Mouse (Mus musculus) induced T-regulatory cell, adult 2 months (primary cell): ENCODE data around the gene Klhdc9.
"Not testable (repeated sequence)": the region's sequence is repeated elsewhere in the genome, so short reads cannot be mapped to it uniquely, and the experiment has no call there.

ENCODE experiments used
- DNase-seq: peaks from one replicate; pipeline ENCODE4 v3.0.0-alpha.2; 2012; ENCODE audit warnings: low read depth

Klhdc9 gene

DNA sequence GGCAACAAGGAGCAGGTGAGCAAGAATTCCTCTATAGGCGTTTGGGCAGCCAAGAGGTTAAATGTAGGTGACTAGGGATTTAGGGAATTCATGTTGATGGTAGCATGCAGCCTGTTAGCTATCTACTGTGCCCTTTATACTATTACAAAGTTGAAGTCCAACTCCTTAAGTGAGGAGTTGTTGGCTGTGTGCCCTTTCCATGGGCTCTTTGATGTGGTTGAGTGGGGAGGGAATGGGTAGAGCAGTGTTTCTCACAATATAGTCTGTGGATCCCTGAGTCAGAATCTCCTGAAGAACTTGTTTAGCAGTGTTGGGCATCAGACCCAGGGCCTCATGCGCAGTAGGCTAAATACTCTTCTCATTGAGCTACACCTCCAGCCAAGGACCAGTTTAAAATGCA, 3.8 kb downstream of the Klhdc9 start:
- no peak for DNase-seq

DNA sequence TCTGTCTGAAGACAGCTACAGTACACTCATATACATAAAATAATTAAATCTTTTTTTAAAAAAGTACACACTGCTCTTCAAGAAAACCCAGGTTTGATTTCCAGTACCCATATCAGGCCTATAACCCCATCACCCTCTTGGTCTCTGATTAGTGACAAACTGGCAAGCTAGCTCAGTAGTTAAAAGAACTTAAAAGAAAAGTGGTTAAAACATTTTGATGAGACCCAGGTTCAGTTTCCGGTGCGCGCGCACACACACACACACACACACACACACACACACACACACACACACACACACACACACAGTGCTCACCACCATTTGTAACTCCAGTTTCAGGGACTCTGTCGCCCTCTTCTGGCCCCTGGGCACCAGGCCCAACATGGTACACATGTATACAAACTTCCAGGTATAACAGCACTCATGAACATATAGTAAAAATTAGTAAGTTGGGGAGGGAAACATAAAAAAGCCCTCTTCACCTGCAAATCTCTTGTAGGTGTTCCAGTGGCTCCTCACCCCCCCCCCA, 4.7 kb downstream of the Klhdc9 start:
- DNase-seq, result peak; percentile 88

DNA sequence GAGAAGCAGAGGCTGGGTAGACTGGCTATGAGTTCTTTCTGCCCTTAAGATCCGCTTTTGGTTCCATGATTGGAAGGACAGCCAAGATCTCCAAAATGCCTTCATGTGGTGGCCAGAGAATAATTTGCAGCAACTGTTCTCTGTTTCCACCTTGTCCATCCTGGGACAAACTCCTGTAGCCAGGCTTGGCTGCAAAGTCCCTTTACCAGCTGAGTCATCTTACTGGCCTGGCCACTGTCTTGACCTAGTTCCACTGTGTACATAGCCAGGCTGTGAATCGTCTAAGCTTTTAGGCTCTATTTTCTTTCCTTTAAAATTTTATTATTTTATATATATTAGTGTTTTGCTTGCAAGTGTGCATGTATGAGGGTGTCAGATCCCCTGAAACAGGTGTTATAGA, 11.4 kb downstream of the Klhdc9 start:
- DNase-seq, result no peak

DNA sequence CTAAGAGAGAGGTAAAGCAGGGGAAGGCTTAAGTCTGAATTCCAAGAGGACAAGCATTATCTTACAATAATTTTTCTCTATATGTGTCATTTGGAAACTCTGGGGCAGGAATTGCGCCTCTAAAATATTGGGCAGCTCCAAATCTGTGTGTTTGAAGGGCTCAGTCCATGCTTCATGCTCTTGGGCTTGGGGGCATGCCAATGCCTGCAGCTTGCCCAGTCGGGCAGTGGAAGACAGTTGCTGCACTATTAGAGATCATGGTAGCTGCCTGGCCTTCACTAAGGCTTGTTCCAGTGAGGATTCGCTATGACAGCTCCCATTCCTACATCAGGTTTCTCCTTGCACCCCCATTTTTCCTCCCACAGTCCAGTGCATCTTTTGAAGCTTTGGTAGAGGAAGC, 11.9 kb downstream of the Klhdc9 start:
- no peak for DNase-seq

- peak; percentile 58 for DNase-seq
These were observed 14.5 kb downstream of the Klhdc9 start for GRCm38 (mm10) chr1:171346095-171346450.

- peak; percentile 95 for DNase-seq
These were observed 15.1 kb downstream of the Klhdc9 start, which contains the start of the genes Nit1 and Pfdn2 for GRCm38 (mm10) chr1:171345225-171346094. Nit1 (minus strand) TSS chr1:171345646. Pfdn2 (plus strand) TSS chr1:171345670.

DNA sequence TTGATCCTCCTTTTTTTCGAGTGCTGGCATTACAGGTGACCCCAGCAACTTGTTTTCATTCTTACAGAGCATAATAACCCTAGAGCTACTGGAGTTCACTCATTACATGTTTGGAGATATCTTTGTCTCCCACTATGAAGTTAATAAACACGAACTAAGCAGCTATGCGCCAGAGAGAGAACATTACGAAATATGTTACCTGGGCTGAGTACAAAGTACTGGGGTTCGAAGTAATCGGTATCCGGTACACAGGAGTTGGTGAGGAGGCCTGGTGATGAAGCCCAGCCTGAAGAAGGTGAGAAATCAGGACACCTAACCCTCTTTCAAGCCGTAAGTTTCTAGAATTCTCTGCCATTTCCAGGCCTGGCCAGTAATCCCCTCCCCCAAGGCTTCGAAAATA, 15.9 kb downstream of the Klhdc9 start:
- no peak for DNase-seq

DNA sequence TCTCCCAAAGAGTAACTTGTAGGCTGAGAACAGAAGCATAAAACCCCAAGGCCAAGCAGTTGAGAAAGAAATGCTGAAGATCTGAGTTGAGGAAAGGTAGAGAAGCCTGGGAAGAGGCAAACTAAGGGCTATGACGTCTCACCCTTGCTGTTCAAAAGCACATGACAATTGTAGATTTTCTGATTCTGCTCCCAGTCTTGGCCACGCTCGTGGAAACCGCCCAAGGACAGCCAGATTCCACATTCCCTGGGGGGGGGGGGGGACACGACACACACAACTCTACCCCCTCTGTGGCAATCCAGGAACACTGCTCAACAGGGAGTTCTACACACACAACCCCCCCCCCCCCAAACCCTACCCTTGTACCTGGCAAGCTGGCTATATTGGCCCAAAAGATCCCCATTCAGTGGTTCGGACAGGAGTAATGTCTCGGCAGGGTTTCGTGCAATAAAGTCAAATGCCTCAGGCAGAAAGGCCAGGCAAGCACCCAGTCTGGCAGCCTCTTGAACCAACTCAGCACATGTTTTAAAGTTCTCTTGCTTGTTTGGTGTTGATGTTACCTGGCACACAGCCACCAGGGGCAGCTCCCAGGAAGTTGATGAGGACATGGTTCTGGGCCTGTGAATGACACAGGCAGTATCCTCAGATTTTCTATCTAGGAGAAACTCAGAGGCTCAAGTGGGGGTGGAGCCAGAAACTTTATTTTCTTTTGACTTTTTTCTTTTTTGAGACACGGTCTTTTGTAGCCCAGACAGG, 16.5 kb downstream of the Klhdc9 start:
- DNase-seq, result peak; percentile 46

DNA sequence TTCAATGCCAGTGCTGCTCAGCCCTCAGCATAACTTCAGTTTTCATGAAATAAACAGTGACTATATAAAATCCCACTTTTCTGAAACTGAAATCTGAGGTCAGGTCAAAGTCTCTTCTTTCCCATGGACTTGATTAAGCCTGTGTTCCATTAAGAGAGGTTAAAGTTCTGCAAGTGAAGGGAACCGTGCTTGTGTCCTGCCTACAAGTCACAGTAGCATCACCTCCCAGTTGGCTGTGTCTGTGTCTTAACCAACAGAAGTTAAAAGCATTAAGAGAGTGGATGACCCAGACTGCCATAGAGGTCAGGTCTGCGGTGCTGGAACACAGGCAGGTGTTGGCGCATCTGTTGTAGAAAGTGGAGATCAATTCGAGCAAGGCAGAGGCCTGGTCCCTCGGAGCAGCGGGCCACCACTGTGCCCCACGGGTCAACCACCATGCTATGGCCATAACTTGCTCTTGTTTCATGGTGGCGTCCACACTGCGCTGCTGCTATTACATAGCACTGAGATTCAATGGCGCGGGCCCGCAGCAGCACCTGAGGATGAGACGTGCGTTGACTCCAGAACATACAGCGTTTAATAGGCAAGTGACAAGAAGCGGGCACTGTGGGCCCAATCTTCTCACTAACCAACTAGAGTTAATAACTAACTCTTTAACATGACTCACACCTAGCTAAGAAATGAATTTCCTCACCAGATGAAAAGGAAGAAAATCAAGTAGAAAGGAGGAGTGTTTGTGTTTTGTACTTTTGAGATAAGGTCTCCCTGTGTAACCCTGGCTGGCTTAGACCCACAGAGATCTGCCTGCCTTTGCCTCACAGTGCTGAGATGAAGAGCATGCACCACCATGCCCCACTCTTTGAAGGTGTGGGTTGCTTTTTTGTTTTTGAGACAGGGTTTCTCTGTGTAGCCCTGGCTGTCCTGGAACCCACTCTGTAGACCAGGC, 18.1 kb downstream of the Klhdc9 start:
- no peak for DNase-seq

DNA sequence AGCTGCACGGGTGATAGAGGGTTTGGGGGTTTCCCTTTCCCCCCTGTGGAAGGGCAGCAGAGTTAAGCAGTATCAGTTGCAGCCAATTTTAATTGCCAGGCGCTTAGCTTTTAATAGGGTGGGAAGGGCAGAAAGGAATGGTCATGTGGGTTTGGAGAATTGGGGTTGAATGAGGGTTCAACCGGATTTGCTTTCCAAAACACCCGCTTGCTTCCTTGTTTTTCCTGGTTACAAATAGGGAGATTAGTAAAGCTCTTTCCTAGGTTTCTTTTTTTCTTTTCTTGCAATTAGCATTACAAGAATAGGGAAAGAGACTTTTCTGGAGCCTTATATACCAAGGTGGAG, 30.4 kb downstream of the Klhdc9 start:
- peak; percentile 58 for DNase-seq

GRCm38 (mm10) chr1:171329433-171330215, 31.0 kb downstream of the Klhdc9 start:
- no peak for DNase-seq

DNA sequence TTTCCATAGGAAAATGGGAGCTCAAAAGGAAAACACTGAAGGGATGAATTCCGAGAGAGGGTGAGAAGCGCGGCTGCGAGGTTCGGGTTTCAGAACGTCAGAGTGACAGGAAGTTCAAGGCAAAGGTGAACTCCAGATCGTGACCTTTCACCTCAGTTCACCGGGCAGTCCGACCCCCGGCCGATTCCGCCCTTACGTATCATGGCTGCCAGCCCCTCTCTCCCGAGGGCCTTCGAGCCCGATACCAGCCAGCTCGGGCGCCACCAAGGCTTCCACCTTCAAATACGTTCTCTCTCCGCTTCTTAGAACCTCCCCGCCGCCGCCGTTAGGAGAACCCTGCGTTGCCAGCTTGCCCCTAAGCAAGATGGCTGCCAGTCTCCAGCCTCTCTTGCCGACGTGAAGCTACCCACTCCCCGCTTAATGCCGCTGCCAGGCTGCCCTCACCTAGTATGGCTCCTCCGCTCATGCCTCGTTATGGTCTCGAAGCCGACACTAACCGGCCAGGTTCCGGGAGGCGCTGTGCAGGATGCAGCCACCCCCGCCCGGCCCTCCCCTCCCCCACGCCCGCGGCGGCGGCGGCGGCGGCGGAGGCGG, 31.7 kb downstream of the Klhdc9 start, which contains the start of gene Dedd:
Gene Dedd, plus strand, starts transcription at position 307 of the 594 bp plus-strand sequence.
- DNase-seq, result peak; percentile 95

GRCm38 (mm10) chr1:171328244-171328643, 32.4 kb downstream of the Klhdc9 start:
- DNase-seq, result no peak

GRCm38 (mm10) chr1:171326588-171326987, 34.0 kb downstream of the Klhdc9 start:
- DNase-seq, result not testable (repeated sequence)

DNA sequence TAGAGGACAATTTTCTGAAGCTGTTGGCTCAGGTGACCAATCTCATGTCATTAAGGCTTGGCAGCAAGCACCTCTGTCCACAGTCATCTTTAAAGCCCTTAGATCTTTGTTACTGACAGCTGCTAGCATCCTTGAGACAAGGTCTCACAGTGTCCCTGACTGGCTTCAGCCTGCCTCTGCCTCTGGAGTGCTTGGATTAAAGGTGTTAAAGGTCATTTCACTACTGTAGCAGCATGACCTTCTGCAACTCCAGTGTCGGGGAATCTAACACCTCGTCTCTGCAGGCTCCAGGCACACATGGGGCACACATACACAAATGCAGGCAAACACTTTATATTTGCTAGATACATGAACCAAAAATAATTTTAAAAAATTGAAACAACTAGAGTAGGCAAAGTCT, 35.0 kb downstream of the Klhdc9 start:
- DNase-seq, result no peak

DNA sequence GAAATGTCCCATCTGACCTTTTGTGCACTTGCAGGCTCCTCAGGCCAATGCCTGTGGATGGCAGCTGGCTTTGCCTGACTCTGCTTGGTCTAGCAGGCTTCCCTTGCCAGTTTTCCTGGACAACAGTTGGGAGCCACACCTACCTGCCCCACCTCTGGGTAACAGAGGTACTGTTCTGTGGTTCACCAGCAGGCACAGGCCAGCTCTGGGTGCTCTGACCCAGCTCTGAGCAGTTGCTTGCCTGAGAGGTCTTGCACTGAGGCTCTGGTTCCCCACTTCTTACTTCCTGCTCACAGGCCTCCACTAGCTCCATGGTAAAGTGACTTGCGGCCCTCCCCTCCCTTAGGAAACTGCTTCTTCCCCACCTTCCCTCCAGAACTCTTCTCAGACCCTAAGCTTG, 38.6 kb downstream of the Klhdc9 start:
- peak; percentile 15 for DNase-seq

GRCm38 (mm10) chr1:171321415-171321814, 39.2 kb downstream of the Klhdc9 start:
- peak; percentile 74 for DNase-seq

GRCm38 (mm10) chr1:171320151-171320550, 40.4 kb downstream of the Klhdc9 start:
- DNase-seq, result no peak

DNA sequence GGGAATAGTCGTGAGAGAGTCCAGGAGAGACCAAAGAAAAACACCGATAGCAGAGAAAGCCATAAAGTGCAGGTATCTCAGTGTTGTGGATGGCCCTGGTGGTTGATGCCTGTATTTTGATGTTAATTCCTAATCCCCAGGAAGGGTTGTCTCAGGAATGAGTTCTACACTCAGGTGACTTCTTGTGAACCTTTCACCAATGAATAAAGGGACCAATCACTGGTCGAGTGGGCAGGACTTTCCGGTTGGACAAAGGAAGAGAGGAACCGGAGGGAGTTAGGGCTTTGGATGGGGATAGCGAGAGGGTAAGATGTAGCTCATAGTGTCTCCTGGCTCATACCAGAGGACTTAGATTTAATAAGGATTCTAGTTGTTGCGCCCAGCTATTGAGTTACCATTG, 40.9 kb downstream of the Klhdc9 start:
- DNase-seq, result no peak

DNA sequence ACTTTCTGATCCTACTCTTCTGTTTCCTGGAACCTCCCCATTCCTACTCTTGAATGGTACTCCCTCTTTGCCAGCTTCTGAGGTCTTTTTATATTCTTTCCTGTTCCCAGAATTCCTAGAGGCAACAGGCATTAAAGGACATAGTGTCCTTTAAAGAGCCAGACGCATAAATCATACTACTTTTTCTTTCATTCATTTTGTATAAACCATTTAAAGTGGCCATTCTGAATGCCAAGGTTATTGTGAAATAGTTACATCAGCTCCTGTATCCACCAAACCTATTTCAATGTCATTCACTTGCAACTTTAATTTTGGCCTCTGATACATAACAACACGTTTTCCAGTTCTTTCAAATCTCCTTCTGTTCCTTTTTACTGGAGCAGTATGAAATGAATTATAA, 51.3 kb downstream of the Klhdc9 start:
- DNase-seq, result no peak
